Mouse (Mus musculus) E14TG2a.4 (cell line): ENCODE results near the gene Wbp11.

Source experiments
- CTCF ChIP-seq: conservative IDR thresholded peaks from 2 replicates; pipeline ENCODE4 v1.5.1; 2014; ENCODE audit warnings: low read length
- POU5F1 ChIP-seq: IDR thresholded peaks from 2 replicates; pipeline ENCODE4 v1.6.1; 2014; ENCODE audit warnings: low read length, borderline replicate concordance

GRCm38 (mm10) chr6:136816826-136817225, 11.2 kb downstream of the Wbp11 start:
- TF ChIP-seq CTCF (no peak), POU5F1 (no peak)
